Mouse (Mus musculus) CH12.LX (cell line): Measurements from ENCODE around the gene Ttc9b.

ENCODE experiments used
- BHLHE40 ChIP-seq: IDR thresholded peaks from 2 replicates; pipeline ENCODE4 v1.6.1; 2011; ENCODE audit warnings: mild to moderate bottlenecking, low read depth, low read length, improper control_type of control experiment
- CTCF ChIP-seq, 2 experiments: IDR thresholded peaks in 1 of 2; conservative IDR thresholded peaks in 1 of 2; 2 replicates each; pipeline ENCODE4 v1.5.1; 2011 to 2012; ENCODE audit warnings: low read depth in 2 of 2, low read length in 2 of 2, improper control_type of control experiment in 1 of 2, inconsistent platforms in 1 of 2, mild to moderate bottlenecking in 1 of 2, moderate library complexity in 1 of 2
- ELF1 ChIP-seq: IDR thresholded peaks from 2 replicates; pipeline ENCODE4 v1.6.1; 2014; ENCODE audit warnings: low read depth, mild to moderate bottlenecking, inconsistent platforms, low read length, improper control_type of control experiment
- EP300 ChIP-seq: IDR thresholded peaks from 2 replicates; pipeline ENCODE4 v1.6.1; 2011; ENCODE audit warnings: low read length, improper control_type of control experiment
- GABPA ChIP-seq: IDR thresholded peaks from 2 replicates; pipeline ENCODE4 v1.6.1; 2012; ENCODE audit warnings: low read depth, low read length, improper control_type of control experiment, inconsistent platforms; ENCODE audit not compliant: insufficient replicate concordance
- HCFC1 ChIP-seq: IDR thresholded peaks from 2 replicates; pipeline ENCODE4 v1.6.1; 2012; ENCODE audit warnings: low read depth, mild to moderate bottlenecking, inconsistent platforms, low read length, improper control_type of control experiment
- MAFK ChIP-seq: IDR thresholded peaks from 2 replicates; pipeline ENCODE4 v1.6.1; 2011; ENCODE audit warnings: low read length, improper control_type of control experiment; ENCODE audit not compliant: insufficient replicate concordance
- MAX ChIP-seq: IDR thresholded peaks from 2 replicates; pipeline ENCODE4 v1.6.1; 2011; ENCODE audit warnings: low read length, improper control_type of control experiment
- POLR2A ChIP-seq: IDR thresholded peaks from 2 replicates; pipeline ENCODE4 v1.6.1; 2011; ENCODE audit warnings: low read depth, mild to moderate bottlenecking, improper control_type of control experiment, low read length
- RAD21 ChIP-seq: IDR thresholded peaks from 2 replicates; pipeline ENCODE4 v1.6.1; 2011; ENCODE audit warnings: low read depth, mild to moderate bottlenecking, low read length, improper control_type of control experiment, moderate library complexity
- RCOR1 ChIP-seq: conservative IDR thresholded peaks from 2 replicates; pipeline ENCODE4 v1.6.1; 2012; ENCODE audit warnings: low read depth, mild to moderate bottlenecking, inconsistent platforms, low read length, improper control_type of control experiment
- USF1 ChIP-seq: IDR thresholded peaks from 2 replicates; pipeline ENCODE4 v1.6.1; 2014; ENCODE audit warnings: low read depth, mild to moderate bottlenecking, inconsistent platforms, low read length, improper control_type of control experiment
- ZMIZ1 ChIP-seq: IDR thresholded peaks from 2 replicates; pipeline ENCODE4 v1.6.1; 2012; ENCODE audit warnings: low read depth, mild to moderate bottlenecking, inconsistent platforms, low read length, improper control_type of control experiment

DNA sequence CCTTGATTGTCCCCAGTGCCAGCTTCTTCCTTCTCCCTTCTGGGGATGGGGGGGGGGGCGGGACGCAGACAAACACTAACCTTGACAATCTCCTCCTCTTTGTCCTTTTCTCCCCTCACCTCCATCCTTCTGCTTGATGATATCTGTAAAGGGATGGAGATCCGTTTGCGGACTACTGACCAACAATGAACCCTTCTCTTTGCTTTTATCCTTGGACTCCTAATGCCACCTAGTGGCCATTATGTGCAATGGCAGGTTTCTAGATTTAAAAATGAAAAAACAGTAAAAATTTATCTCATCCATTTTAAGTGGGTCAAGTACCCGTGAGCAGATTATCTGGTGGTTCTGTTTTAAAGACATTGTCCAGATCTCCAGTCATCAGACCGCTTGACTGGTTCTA is 32.0 kb downstream of the Ttc9b start:
- TF ChIP-seq HCFC1 (no peak), USF1 (no peak), POLR2A (no peak), CTCF (conservative IDR thresholded peaks at IDR 0.05 in 1 of 2, IDR thresholded peaks at IDR 0.05 in 1 of 2; ENCODE audit: low read depth in 2 of 2, low read length in 2 of 2) (peak; percentile 70 to 87), MAFK (no peak), EP300 (no peak), RAD21 (peak; percentile 85), GABPA (no peak), ELF1 (no peak), ZMIZ1 (no peak), RCOR1 (no peak), MAX (no peak), BHLHE40 (no peak)
